Mouse (Mus musculus) cerebellum, adult 2 months (tissue): ENCODE measurements at regions not wholly inside any gene's neighbourhood (a gene's known extent, or its start where the extent isn't known, plus 50 kb on each side); places are given as distances from the start of the nearest gene placed in this dataset.

Experiments used
- CTCF ChIP-seq: fragments of 200-500 bp; IDR thresholded peaks from 2 replicates; pipeline ENCODE4 v1.5.1; 2011; ENCODE audit warnings: low read depth, mild to moderate bottlenecking, control low read depth, low read length, moderate library complexity, borderline replicate concordance; ENCODE audit not compliant: insufficient read depth
- POLR2A ChIP-seq: fragments of 200-500 bp; IDR thresholded peaks from 2 replicates; pipeline ENCODE4 v1.6.1; 2011; ENCODE audit warnings: low read length, control low read depth, borderline replicate concordance; ENCODE audit not compliant: insufficient read depth

GRCm38 (mm10) chr1:23491041-23491440 is 93.5 kb upstream of the Ogfrl1 start:
- TF ChIP-seq POLR2A (no peak), CTCF (no peak)
